Mouse (Mus musculus) thymus, adult 2 months (tissue): ENCODE results near the gene Fam217b. TPM values are rescaled to one million over a fixed set of nuclear protein-coding genes. Genes with fewer than 3 reads are reported as not detected.

Experiments
- DNase-seq: peaks from one replicate; pipeline ENCODE4 v3.0.0; 2021
- H3K27ac ChIP-seq: fragments of 200-500 bp; 2 replicates; pipeline ENCODE4 v1.5.1; 2012; ENCODE audit warnings: low read length, control low read depth; ENCODE audit not compliant: control insufficient read depth, insufficient read depth
- H3K27me3 ChIP-seq: fragments of 200-500 bp; 2 replicates; pipeline ENCODE4 v1.6.1; 2012; ENCODE audit warnings: mild to moderate bottlenecking, low read length, moderate library complexity, mixed read lengths; ENCODE audit not compliant: control insufficient read depth, insufficient read depth
- H3K36me3 ChIP-seq: fragments of 200-500 bp; 2 replicates; pipeline ENCODE4 v1.6.1; 2012; ENCODE audit warnings: mild to moderate bottlenecking, low read length, moderate library complexity; ENCODE audit not compliant: control insufficient read depth, insufficient read depth
- H3K4me1 ChIP-seq: fragments of 200-500 bp; replicated peaks from 2 replicates; pipeline ENCODE4 v1.6.1; 2012; ENCODE audit warnings: low read length; ENCODE audit not compliant: control insufficient read depth, insufficient read depth
- H3K4me3 ChIP-seq: fragments of 200-500 bp; 2 replicates; pipeline ENCODE4 v1.5.1; 2012; ENCODE audit warnings: mild to moderate bottlenecking, low read length, control low read depth, moderate library complexity; ENCODE audit not compliant: control insufficient read depth, insufficient read depth
- CTCF ChIP-seq: fragments of 200-500 bp; IDR thresholded peaks from 2 replicates; pipeline ENCODE4 v1.5.1; 2012; ENCODE audit warnings: mild to moderate bottlenecking, control low read depth, low read length, moderate library complexity, borderline replicate concordance; ENCODE audit not compliant: control insufficient read depth, poor library complexity, insufficient read depth; ENCODE audit errors: extremely low read depth
- POLR2A ChIP-seq: fragments of 200-500 bp; IDR thresholded peaks from 2 replicates; pipeline ENCODE4 v1.6.1; 2012; ENCODE audit warnings: mild to moderate bottlenecking, low read length, control low read depth, moderate library complexity; ENCODE audit not compliant: control insufficient read depth, poor library complexity, insufficient read depth; ENCODE audit errors: extremely low read depth
- WGBS: fragments of 180-500 bp; shearing (Covaris S2); methylation state at CpG from one replicate; pipeline ENCODE4 v1.1.7; 2018; 5-methylcytosine and 5-hydroxymethylcytosine counted together
- polyA plus RNA-seq: library from polyadenylated mRNA; depleted of rRNA; stranded (reverse); fragments of >200 nt; gene quantifications from 2 replicates; pipeline ENCODE4 v1.2.3, GENCODE M21; 2012; rRNA removed

The Fam217b gene
- polyA plus RNA-seq, 1 experiment, result 1.0 TPM

GRCm38 (mm10) chr2:178454664-178455516 is 40.6 kb downstream of the Fam217b start:
- Histone ChIP-seq H3K36me3 (no peaks in the 10 kb centered on the region), H3K4me3 (no peak overlapping the region), H3K27me3 (no peaks in the 10 kb centered on the region), H3K27ac (no peak overlapping the region), H3K4me1 (no peaks in the 10 kb centered on the region)
- no peak for DNase-seq
- 55% methylated on average over 17 of the region's 17 CpGs for WGBS
- TF ChIP-seq CTCF, result no peak
- no peak for TF ChIP-seq POLR2A

GRCm38 (mm10) chr2:178457414-178457813 is 43.1 kb downstream of the Fam217b start:
- H3K27ac ChIP-seq, result no peak overlapping the region
- TF ChIP-seq POLR2A (no peak), CTCF (no peak)
- H3K36me3 ChIP-seq, result no peaks in the 10 kb centered on the region
- no peaks in the 10 kb centered on the region for H3K27me3 ChIP-seq
- H3K4me3 ChIP-seq, result no peak overlapping the region
- WGBS, result 92% methylated on average over 6 of the region's 6 CpGs
- H3K4me1 ChIP-seq, result no peaks in the 10 kb centered on the region
- DNase-seq, result no peak

GRCm38 (mm10) chr2:178460353-178460752 is 46.0 kb downstream of the Fam217b start:
- 51% methylated on average over 5 of the region's 5 CpGs for WGBS
- DNase-seq, result no peak
- TF ChIP-seq CTCF (no peak), POLR2A (no peak)
- Histone ChIP-seq H3K36me3 (no peaks in the 10 kb centered on the region), H3K27ac (no peak overlapping the region), H3K27me3 (no peaks in the 10 kb centered on the region), H3K4me1 (no peaks in the 10 kb centered on the region), H3K4me3 (no peak overlapping the region)

GRCm38 (mm10) chr2:178471546-178472480 is 57.5 kb downstream of the Fam217b start:
- Histone ChIP-seq H3K27ac (no peak overlapping the region), H3K36me3 (no peaks in the 10 kb centered on the region), H3K4me3 (no peak overlapping the region), H3K4me1 (no peaks in the 10 kb centered on the region), H3K27me3 (no peaks in the 10 kb centered on the region)
- TF ChIP-seq CTCF (no peak), POLR2A (no peak)
- no peak for DNase-seq
- WGBS, result 92% methylated on average over 17 of the region's 17 CpGs

GRCm38 (mm10) chr2:178473916-178474315 is 59.6 kb downstream of the Fam217b start:
- Histone ChIP-seq H3K4me3 (no peak overlapping the region), H3K27me3 (no peaks in the 10 kb centered on the region), H3K4me1 (no peaks in the 10 kb centered on the region), H3K36me3 (no peaks in the 10 kb centered on the region), H3K27ac (no peak overlapping the region)
- TF ChIP-seq POLR2A (no peak), CTCF (no peak)
- 96% methylated on average over 10 of the region's 10 CpGs for WGBS
- DNase-seq, result no peak

Other genes starting within 250 kb of the Fam217b start
- not detected in 2 replicates for gene Sycp2, start 6.8 kb upstream of the Fam217b start, polyA plus RNA-seq
- gene Ppp1r3d, start 52 bp upstream of the Fam217b start, polyA plus RNA-seq, result 2.1 and 2.8 TPM in 2 replicates
- 0.04 and 0.13 TPM in 2 replicates for gene Cdh26, start 16.0 kb downstream of the Fam217b start, polyA plus RNA-seq